Mouse (Mus musculus) limb, embryonic 15.5 days (tissue): ENCODE data around the gene Mov10l1. TPM values are rescaled to one million over a fixed set of nuclear protein-coding genes. Genes with fewer than 3 reads are reported as not detected.

Experiments used
- ATAC-seq: fragments of 200-750 bp; cut with Nextera tagmentation; 2 replicates; pipeline ENCODE4 v1.8.0; 2017; ENCODE audit warnings: low read depth, moderate TSS enrichment; ENCODE audit not compliant: insufficient number of reproducible peaks, low FRiP score, low TSS enrichment
- H3K27ac ChIP-seq: fragments of 300-500 bp; sonication (generic); 2 replicates; pipeline ENCODE4 v1.5.1; 2015; ENCODE audit warnings: moderate library complexity, mild to moderate bottlenecking, inconsistent platforms
- H3K27me3 ChIP-seq: fragments of 300-500 bp; sonication (generic); 2 replicates; pipeline ENCODE4 v1.6.1; 2015; ENCODE audit warnings: inconsistent platforms
- H3K36me3 ChIP-seq: fragments of 300-500 bp; sonication (generic); 2 replicates; pipeline ENCODE4 v1.6.1; 2015; ENCODE audit warnings: inconsistent platforms
- H3K4me1 ChIP-seq: fragments of 300-500 bp; sonication (generic); 2 replicates; pipeline ENCODE4 v1.6.1; 2015; ENCODE audit warnings: inconsistent platforms
- H3K4me2 ChIP-seq: fragments of 300-500 bp; sonication (generic); 2 replicates; pipeline ENCODE4 v1.6.1; 2015; ENCODE audit warnings: mild to moderate bottlenecking, inconsistent platforms
- H3K4me3 ChIP-seq: fragments of 300-500 bp; sonication (generic); 2 replicates; pipeline ENCODE4 v1.5.1; 2015; ENCODE audit warnings: mild to moderate bottlenecking, inconsistent platforms
- H3K9ac ChIP-seq: fragments of 300-500 bp; sonication (generic); 2 replicates; pipeline ENCODE4 v1.6.1; 2015; ENCODE audit warnings: inconsistent platforms
- H3K9me3 ChIP-seq: fragments of 300-500 bp; sonication (generic); 2 replicates; pipeline ENCODE4 v1.6.1; 2016; ENCODE audit warnings: inconsistent platforms
- WGBS: fragments of 180-500 bp; shearing (Covaris S2); methylation state at CpG from one replicate; pipeline ENCODE4 v1.1.7; 2015; 5-methylcytosine and 5-hydroxymethylcytosine counted together
- polyA plus RNA-seq: library from polyadenylated mRNA; unstranded; fragments of >200 nt; fragmentation: Nextera tagmentation; extraction: Ambion mirVana; gene quantifications from 2 replicates; pipeline ENCODE4 v1.2.1, GENCODE M21; 2015

Mov10l1 gene
- polyA plus RNA-seq: 0.08 and 0.63 TPM in 2 replicates

- H3K9me3 ChIP-seq: no peaks in the 10 kb centered on the region
- no peak within 1 kb of the TSS for H3K4me2 ChIP-seq
- H3K27me3 ChIP-seq: no peaks in the 10 kb centered on the region
- no peak for ATAC-seq
- H3K4me3 ChIP-seq: no peak within 1 kb of the TSS
- H3K9ac ChIP-seq: no peak within 1 kb of the TSS
- WGBS: 92% methylated on average over 31 of the region's 31 CpGs
- no peaks in the 10 kb centered on the region for H3K4me1 ChIP-seq
- H3K36me3 ChIP-seq: no peaks in the 10 kb centered on the region
- no peak within 1 kb of the TSS for H3K27ac ChIP-seq
These were observed at the start of gene Mov10l1 for GRCm38 (mm10) chr15:88982534-88983079. Gene Mov10l1 (plus strand): TSS chr15:88982909.

- Histone ChIP-seq H3K9me3 (no peaks in the 10 kb centered on the region), H3K27ac (no peak overlapping the region), H3K36me3 (no peaks in the 10 kb centered on the region), H3K4me2 (no peak overlapping the region), H3K9ac (no peak overlapping the region), H3K27me3 (no peaks in the 10 kb centered on the region), H3K4me3 (no peak overlapping the region), H3K4me1 (no peaks in the 10 kb centered on the region)
- WGBS: 51% methylated on average over 7 of the region's 7 CpGs
- no peak for ATAC-seq
These were observed 48.6 kb upstream of the Mov10l1 start for GRCm38 (mm10) chr15:88934141-88934540.

GRCm38 (mm10) chr15:88936619-88937290 lies 46.0 kb upstream of the Mov10l1 start:
- Histone ChIP-seq H3K36me3 (no peaks in the 10 kb centered on the region), H3K27me3 (no peaks in the 10 kb centered on the region), H3K27ac (no peak overlapping the region), H3K4me3 (no peak overlapping the region), H3K4me1 (no peaks in the 10 kb centered on the region), H3K9me3 (no peaks in the 10 kb centered on the region), H3K4me2 (no peak overlapping the region), H3K9ac (no peak overlapping the region)
- ATAC-seq: no peak
- 63% methylated on average over 6 of the region's 6 CpGs for WGBS

- Histone ChIP-seq H3K9ac (no peak overlapping the region), H3K4me3 (no peak overlapping the region), H3K4me1 (no peaks in the 10 kb centered on the region), H3K36me3 (no peaks in the 10 kb centered on the region), H3K27me3 (no peaks in the 10 kb centered on the region), H3K4me2 (no peak overlapping the region), H3K9me3 (no peaks in the 10 kb centered on the region), H3K27ac (no peak overlapping the region)
- WGBS: 71% methylated on average over 2 of the region's 2 CpGs
- no peak for ATAC-seq
These were observed 45.4 kb upstream of the Mov10l1 start for GRCm38 (mm10) chr15:88937291-88937650.

GRCm38 (mm10) chr15:88942783-88943182 lies 39.9 kb upstream of the Mov10l1 start:
- no peak overlapping the region for H3K27ac ChIP-seq
- 77% methylated on average over 5 of the region's 5 CpGs for WGBS
- H3K4me2 ChIP-seq: no peak overlapping the region
- H3K36me3 ChIP-seq: no peaks in the 10 kb centered on the region
- H3K4me1 ChIP-seq: no peaks in the 10 kb centered on the region
- no peak overlapping the region for H3K9ac ChIP-seq
- no peak overlapping the region for H3K4me3 ChIP-seq
- H3K9me3 ChIP-seq: no peaks in the 10 kb centered on the region
- ATAC-seq: no peak
- H3K27me3 ChIP-seq: no peaks in the 10 kb centered on the region

- H3K27me3 ChIP-seq: no peaks in the 10 kb centered on the region
- H3K9me3 ChIP-seq: no peaks in the 10 kb centered on the region
- no peaks in the 10 kb centered on the region for H3K36me3 ChIP-seq
- H3K4me1 ChIP-seq: no peaks in the 10 kb centered on the region
- no peak for ATAC-seq
- no peak overlapping the region for H3K4me3 ChIP-seq
- no peak overlapping the region for H3K4me2 ChIP-seq
- 67% methylated on average over 5 of the region's 5 CpGs for WGBS
- H3K9ac ChIP-seq: no peak overlapping the region
- H3K27ac ChIP-seq: no peak overlapping the region
These were observed 38.7 kb upstream of the Mov10l1 start for GRCm38 (mm10) chr15:88943896-88944551.

- H3K4me1 ChIP-seq: no peaks in the 10 kb centered on the region
- H3K4me3 ChIP-seq: no peak overlapping the region
- H3K27ac ChIP-seq: no peak overlapping the region
- H3K9me3 ChIP-seq: no peaks in the 10 kb centered on the region
- no peak for ATAC-seq
- WGBS: 29% methylated on average over 6 of the region's 6 CpGs
- no peak overlapping the region for H3K4me2 ChIP-seq
- no peaks in the 10 kb centered on the region for H3K27me3 ChIP-seq
- H3K36me3 ChIP-seq: no peaks in the 10 kb centered on the region
- no peak overlapping the region for H3K9ac ChIP-seq
These were observed 35.9 kb upstream of the Mov10l1 start for GRCm38 (mm10) chr15:88946851-88947250.

- no peak overlapping the region for H3K4me2 ChIP-seq
- no peaks in the 10 kb centered on the region for H3K36me3 ChIP-seq
- no peak for ATAC-seq
- peaks cover 26% of the 10 kb centered on the region for H3K27me3 ChIP-seq
- H3K27ac ChIP-seq: no peak overlapping the region
- H3K4me1 ChIP-seq: peaks cover 8% of the 10 kb centered on the region
- WGBS: 72% methylated on average over 4 of the region's 4 CpGs
- no peak overlapping the region for H3K9ac ChIP-seq
- H3K9me3 ChIP-seq: no peaks in the 10 kb centered on the region
- no peak overlapping the region for H3K4me3 ChIP-seq
These were observed 31.5 kb upstream of the Mov10l1 start for GRCm38 (mm10) chr15:88951246-88951645.

GRCm38 (mm10) chr15:88954368-88955072 lies 28.2 kb upstream of the Mov10l1 start, which contains the start of gene Ttll8:
Gene Ttll8 (minus strand): TSS chr15:88954418.
- ATAC-seq: no peak; the same call in 1 of the 2 replicates
- Histone ChIP-seq H3K4me2 (peak within 1 kb of the TSS; percentile 81), H3K27me3 (peaks cover 34% of the 10 kb centered on the region), H3K9ac (peak within 1 kb of the TSS; percentile 20; the same call in 1 of the 2 replicates), H3K9me3 (no peaks in the 10 kb centered on the region), H3K4me3 (peak within 1 kb of the TSS; percentile 39), H3K36me3 (no peaks in the 10 kb centered on the region), H3K4me1 (peaks cover 8% of the 10 kb centered on the region), H3K27ac (no peak within 1 kb of the TSS)
- 3% methylated on average over 52 of the region's 53 CpGs for WGBS

GRCm38 (mm10) chr15:88955342-88955741 lies 27.4 kb upstream of the Mov10l1 start:
- Histone ChIP-seq H3K4me3 (no peak overlapping the region), H3K4me1 (peaks cover 8% of the 10 kb centered on the region), H3K27ac (no peak overlapping the region), H3K36me3 (no peaks in the 10 kb centered on the region), H3K9me3 (no peaks in the 10 kb centered on the region), H3K9ac (no peak overlapping the region), H3K27me3 (peaks cover 34% of the 10 kb centered on the region), H3K4me2 (no peak overlapping the region)
- 77% methylated on average over 6 of the region's 6 CpGs for WGBS
- ATAC-seq: no peak

GRCm38 (mm10) chr15:88957522-88957921 lies 25.2 kb upstream of the Mov10l1 start:
- peaks cover 8% of the 10 kb centered on the region for H3K4me1 ChIP-seq
- no peak overlapping the region for H3K27ac ChIP-seq
- H3K27me3 ChIP-seq: peaks cover 34% of the 10 kb centered on the region
- H3K9ac ChIP-seq: no peak overlapping the region
- H3K36me3 ChIP-seq: no peaks in the 10 kb centered on the region
- H3K9me3 ChIP-seq: no peaks in the 10 kb centered on the region
- H3K4me2 ChIP-seq: no peak overlapping the region
- no peak for ATAC-seq
- no peak overlapping the region for H3K4me3 ChIP-seq
- 71% methylated on average over 4 of the region's 4 CpGs for WGBS
